ENCODE assay signal across 25 mouse cellular contexts in genomic region chr9:113628780-113629179, GRCm38 (mm10).
DNase-seq lines count a peak whose midpoint lies in the region; ATAC-seq and TF ChIP-seq lines count a peak whose summit lies in the region.
"Had no signal": no experiment of that assay in that cellular context is flagged by ENCODE, and none has a peak within 500 bp of the region (broad histone marks: within the 10 kb centered on the region; RNA-seq: fewer than 3 reads in every experiment).

No protein-coding gene starts in this region.

- H3K4me2 ChIP-seq in kidney, postnatal 0 days (ENCODE audit: low read length), result no peak overlapping the region
- H3K4me2 ChIP-seq in midbrain, postnatal 0 days (ENCODE audit: low read depth, low read length, poor library complexity, severe bottlenecking), result no peak overlapping the region
- H3K4me2 ChIP-seq in midbrain, embryonic 16.5 days (ENCODE audit: low read length), result no peak overlapping the region
- H3K4me2 ChIP-seq: embryonic facial prominence, embryonic 13.5 days; forebrain, embryonic 13.5 days; heart, embryonic 12.5 days; limb, embryonic 13.5 days; liver, embryonic 13.5 days; lung, embryonic 15.5 days; midbrain, embryonic 11.5 days had no signal

- in situ Hi-C loops in Patski (cut with MboI; ENCODE audit: low pct_unique_long_range_greater_than_20kb), result loop anchor here (5.0 to 25.0 kb wide), 3 partner anchors 196 to 1691 kb away; no protein-coding TSS in a partner anchor

- no peaks in the 10 kb centered on the region for H3K4me1 ChIP-seq in kidney, postnatal 0 days (replicated peaks; ENCODE audit: insufficient read depth, low read length)
- H3K4me1 ChIP-seq in midbrain, postnatal 0 days (ENCODE audit: insufficient read depth, low read length), result 0 out of 2 replicates have a peak, but pooled peaks cover 2% of the 10 kb centered on the region
- H3K4me1 ChIP-seq in midbrain, embryonic 16.5 days (ENCODE audit: control insufficient read depth, insufficient read depth, low read length), result peaks cover 6% of the 10 kb centered on the region; the same call in 1 of the 2 replicates
- H3K4me1 ChIP-seq: embryonic facial prominence, embryonic 13.5 days; liver, embryonic 13.5 days; lung, embryonic 15.5 days had no signal

- POLR2A ChIA-PET in Patski (lab: Charles Lee), result no interaction called here

- no peak overlapping the region for H3K27ac ChIP-seq in kidney, postnatal 0 days
- no peak overlapping the region for H3K27ac ChIP-seq in midbrain, postnatal 0 days (ENCODE audit: low read depth, low read length)
- H3K27ac ChIP-seq in midbrain, embryonic 16.5 days (ENCODE audit: low read length), result no peak overlapping the region
- H3K27ac ChIP-seq: embryonic facial prominence, embryonic 13.5 days; forebrain, embryonic 13.5 days; hindbrain, embryonic 10.5 days; limb, embryonic 13.5 days; liver, embryonic 13.5 days; lung, embryonic 15.5 days had no signal

- no peaks in the 10 kb centered on the region for H3K36me3 ChIP-seq in kidney, postnatal 0 days (ENCODE audit: insufficient read depth, low read length)
- H3K36me3 ChIP-seq in midbrain, postnatal 0 days (ENCODE audit: insufficient read depth, low read length), result no peaks in the 10 kb centered on the region
- no peaks in the 10 kb centered on the region for H3K36me3 ChIP-seq in midbrain, embryonic 16.5 days (ENCODE audit: control insufficient read depth, insufficient read depth, low read length)
- H3K36me3 ChIP-seq: embryonic facial prominence, embryonic 13.5 days; heart, embryonic 12.5 days; hindbrain, embryonic 10.5 days; limb, embryonic 13.5 days; liver, embryonic 13.5 days; lung, embryonic 15.5 days had no signal

- no peak overlapping the region for H3K9ac ChIP-seq in kidney, postnatal 0 days (ENCODE audit: low read depth, low read length)
- no peak overlapping the region for H3K9ac ChIP-seq in midbrain, postnatal 0 days (replicated peaks; ENCODE audit: low read length, poor library complexity, severe bottlenecking)
- no peak overlapping the region for H3K9ac ChIP-seq in midbrain, embryonic 16.5 days (ENCODE audit: low read depth, low read length)
- H3K9ac ChIP-seq: embryonic facial prominence, embryonic 13.5 days; forebrain, embryonic 13.5 days; heart, embryonic 12.5 days; limb, embryonic 13.5 days; liver, embryonic 13.5 days; lung, embryonic 15.5 days had no signal

- 89% methylated on average over 1 of the region's 1 CpGs for WGBS in kidney, postnatal 0 days
- 93% methylated on average over 1 of the region's 1 CpGs for WGBS in midbrain, postnatal 0 days
- WGBS in midbrain, embryonic 16.5 days, result 90% methylated on average over 1 of the region's 1 CpGs

- ATAC-seq in kidney, postnatal 0 days (replicated peaks; ENCODE audit: low FRiP score, low read depth), result no peak
- ATAC-seq in midbrain, postnatal 0 days (ENCODE audit: low FRiP score), result no peak
- ATAC-seq in midbrain, embryonic 16.5 days, result no peak
- ATAC-seq in Patski, result no peak

- CTCF ChIA-PET in Patski (lab: Charles Lee), result interaction anchor here (1.3 to 2.1 kb wide), 4 partner anchors 8 to 195 kb away, joined by 3 to 7 read pairs (median 4); no protein-coding TSS in a partner anchor

- TF ChIP-seq CTCF in kidney, postnatal 0 days (IDR thresholded peaks at IDR 0.05; ENCODE audit: low read depth), result peak; percentile 8; the same call in 1 of the 2 replicates
- peak; percentile 55 for TF ChIP-seq CTCF in midbrain, postnatal 0 days (IDR thresholded peaks at IDR 0.05)
- TF ChIP-seq CTCF in Patski (IDR thresholded peaks at IDR 0.05), result peak; percentile 48

- DNase-seq in kidney, postnatal 0 days (ENCODE audit: low spot score), result no peak
- DNase-seq in kidney, postnatal 4 days, result no peak
- no peak for DNase-seq in midbrain, postnatal 0 days (ENCODE audit: low spot score)
- DNase-seq in Patski (ENCODE audit: low read depth, low spot score), result no peak
- no peak for DNase-seq in cerebellum, adult 9-10 months
- DNase-seq in urinary bladder, adult 18-20 months (ENCODE audit: low spot score in 2 of 2), result no peak
- DNase-seq: adrenal gland, adult 2 months; B cell, adult 2 months; cerebellum, adult 11 months; embryo, embryonic 11 days; gastrocnemius, postnatal 10 days; heart, postnatal 10 days; kidney, adult 18-20 months; layer of hippocampus, postnatal 36 days; liver, embryonic 13.5 days; thymus, postnatal 25 days had no signal

- H3K27me3 ChIP-seq in kidney, postnatal 0 days (ENCODE audit: insufficient read depth, low read length), result no peaks in the 10 kb centered on the region
- H3K27me3 ChIP-seq in midbrain, postnatal 0 days (ENCODE audit: insufficient read depth, low read length), result no peaks in the 10 kb centered on the region
- no peaks in the 10 kb centered on the region for H3K27me3 ChIP-seq in midbrain, embryonic 16.5 days (ENCODE audit: control insufficient read depth, insufficient read depth, low read depth, low read length)
- peaks cover 17% of the 10 kb centered on the region for H3K27me3 ChIP-seq in Patski
- H3K27me3 ChIP-seq: forebrain, embryonic 13.5 days; heart, embryonic 12.5 days; liver, embryonic 13.5 days; lung, embryonic 15.5 days had no signal

- no peak overlapping the region for H3K4me3 ChIP-seq in kidney, postnatal 0 days (replicated peaks; ENCODE audit: low read depth, low read length)
- no peak overlapping the region for H3K4me3 ChIP-seq in midbrain, postnatal 0 days (ENCODE audit: low read depth, low read length)
- H3K4me3 ChIP-seq in midbrain, embryonic 16.5 days (ENCODE audit: low read depth, low read length), result no peak overlapping the region
- H3K4me3 ChIP-seq: embryonic facial prominence, embryonic 13.5 days; erythroblast, embryonic 14.5 days; forebrain, embryonic 13.5 days; heart, embryonic 12.5 days; hindbrain, embryonic 10.5 days; limb, embryonic 13.5 days; liver, embryonic 13.5 days; lung, embryonic 15.5 days had no signal

- H3K9me3 ChIP-seq in kidney, postnatal 0 days (replicated peaks; ENCODE audit: low read length), result no peaks in the 10 kb centered on the region
- H3K9me3 ChIP-seq in midbrain, postnatal 0 days (ENCODE audit: low read length), result no peaks in the 10 kb centered on the region
- H3K9me3 ChIP-seq in midbrain, embryonic 16.5 days (replicated peaks; ENCODE audit: control insufficient read depth, low read length, poor library complexity, severe bottlenecking), result no peaks in the 10 kb centered on the region
- H3K9me3 ChIP-seq: embryonic facial prominence, embryonic 13.5 days; forebrain, embryonic 13.5 days; heart, embryonic 12.5 days; liver, embryonic 13.5 days; lung, embryonic 15.5 days had no signal
